Mouse (Mus musculus): ENCODE measurements around the gene Slc30a4.
A peak's percentile ranks its signal among the peaks of the same experiment; 100 is the strongest.

Slc30a4 gene

GRCm38 (mm10) chr2:122681379-122682137 is 20.9 kb downstream of the Slc30a4 start:
- no peak for DNase-seq (ENCODE audit: low spot score in 2 of 2)

GRCm38 (mm10) chr2:122675126-122675525 is 27.3 kb downstream of the Slc30a4 start:
- no peak for DNase-seq (ENCODE audit: low spot score in 2 of 2)

- no peak for DNase-seq (ENCODE audit: low spot score in 2 of 2)
Measured at GRCm38 (mm10) chr2:122672841-122673240, 29.6 kb downstream of the Slc30a4 start.

- DNase-seq (ENCODE audit: low spot score in 2 of 2), result no peak
Measured at GRCm38 (mm10) chr2:122671714-122672113, 30.7 kb downstream of the Slc30a4 start.

- peak in 1 of 2 experiments; percentile 17 for DNase-seq (ENCODE audit: low spot score in 2 of 2)
Measured at GRCm38 (mm10) chr2:122667856-122668255, 34.6 kb downstream of the Slc30a4 start.

GRCm38 (mm10) chr2:122665973-122666875 is 36.2 kb downstream of the Slc30a4 start:
- no peak for DNase-seq (ENCODE audit: low spot score in 2 of 2)

GRCm38 (mm10) chr2:122665253-122665972 is 37.0 kb downstream of the Slc30a4 start:
- DNase-seq (ENCODE audit: low spot score in 2 of 2), result no peak

GRCm38 (mm10) chr2:122659825-122660224 is 42.6 kb downstream of the Slc30a4 start:
- DNase-seq (ENCODE audit: low spot score in 2 of 2), result no peak

GRCm38 (mm10) chr2:122657707-122658524 is 44.5 kb downstream of the Slc30a4 start:
- DNase-seq (ENCODE audit: low spot score in 2 of 2), result no peak

- DNase-seq (ENCODE audit: low spot score in 2 of 2), result no peak
Measured at GRCm38 (mm10) chr2:122656767-122657166, 45.7 kb downstream of the Slc30a4 start.

- DNase-seq (ENCODE audit: low spot score in 2 of 2), result no peak
Measured at GRCm38 (mm10) chr2:122656052-122656451, 46.4 kb downstream of the Slc30a4 start.

- no peak for DNase-seq (ENCODE audit: low spot score in 2 of 2)
Measured at GRCm38 (mm10) chr2:122652096-122653084, 50.1 kb downstream of the Slc30a4 start.

GRCm38 (mm10) chr2:122638673-122639072 is 63.8 kb downstream of the Slc30a4 start:
- no peak for DNase-seq (ENCODE audit: low spot score in 2 of 2)

GRCm38 (mm10) chr2:122638029-122638428 is 64.4 kb downstream of the Slc30a4 start:
- DNase-seq (ENCODE audit: low spot score in 2 of 2), result no peak

GRCm38 (mm10) chr2:122637526-122637997 is 64.9 kb downstream of the Slc30a4 start:
- peak; percentile 17 to 45 for DNase-seq (ENCODE audit: low spot score in 2 of 2)

- no peak for DNase-seq (ENCODE audit: low spot score in 2 of 2)
Measured at GRCm38 (mm10) chr2:122636686-122637085, 65.8 kb downstream of the Slc30a4 start, which contains the start of gene AA467197. TSS of gene AA467197 (plus strand) at chr2:122636986.
